Mouse (Mus musculus): ENCODE measurements around the gene Nploc4. TPM values are rescaled to one million over a fixed set of nuclear protein-coding genes. Genes with fewer than 3 reads are reported as not detected.

Gene Nploc4
- polyA plus RNA-seq, 1 experiment: 46.6 TPM

GRCm38 (mm10) chr11:120344310-120344920, 93.1 kb downstream of the Nploc4 start:
- H3K4me1 ChIP-seq (ENCODE audit: control insufficient read depth, insufficient read depth, low read length): no peaks in the 10 kb centered on the region
- H3K4me3 ChIP-seq (ENCODE audit: insufficient read depth, low read length): no peak overlapping the region
- no peak for TF ChIP-seq CTCF (IDR thresholded peaks at IDR 0.05; ENCODE audit: low read depth, low read length)
- no peak for TF ChIP-seq POLR2A (IDR thresholded peaks at IDR 0.05; ENCODE audit: borderline replicate concordance, low read depth, low read length)
- no peak overlapping the region for H3K27ac ChIP-seq (ENCODE audit: insufficient read depth, low read depth, low read length)

- H3K4me1 ChIP-seq (ENCODE audit: control insufficient read depth, insufficient read depth, low read length): no peaks in the 10 kb centered on the region
- H3K4me3 ChIP-seq (ENCODE audit: insufficient read depth, low read length): no peak overlapping the region
- no peak overlapping the region for H3K27ac ChIP-seq (ENCODE audit: insufficient read depth, low read depth, low read length)
- TF ChIP-seq CTCF (IDR thresholded peaks at IDR 0.05; ENCODE audit: low read depth, low read length): no peak
- TF ChIP-seq POLR2A (IDR thresholded peaks at IDR 0.05; ENCODE audit: borderline replicate concordance, low read depth, low read length): no peak
These were observed 93.8 kb downstream of the Nploc4 start for GRCm38 (mm10) chr11:120343519-120344309.

GRCm38 (mm10) chr11:120342656-120343160, 94.8 kb downstream of the Nploc4 start:
- no peaks in the 10 kb centered on the region for H3K4me1 ChIP-seq (ENCODE audit: control insufficient read depth, insufficient read depth, low read length)
- TF ChIP-seq POLR2A (IDR thresholded peaks at IDR 0.05; ENCODE audit: borderline replicate concordance, low read depth, low read length): no peak
- TF ChIP-seq CTCF (IDR thresholded peaks at IDR 0.05; ENCODE audit: low read depth, low read length): no peak
- no peak overlapping the region for H3K27ac ChIP-seq (ENCODE audit: insufficient read depth, low read depth, low read length)

GRCm38 (mm10) chr11:120341661-120342060, 95.8 kb downstream of the Nploc4 start:
- TF ChIP-seq POLR2A (IDR thresholded peaks at IDR 0.05; ENCODE audit: borderline replicate concordance, low read depth, low read length): no peak
- no peak for TF ChIP-seq CTCF (IDR thresholded peaks at IDR 0.05; ENCODE audit: low read depth, low read length)
- Histone ChIP-seq H3K4me1 (ENCODE audit: control insufficient read depth, insufficient read depth, low read length) (no peaks in the 10 kb centered on the region), H3K27ac (ENCODE audit: insufficient read depth, low read depth, low read length) (no peak overlapping the region), H3K4me3 (ENCODE audit: insufficient read depth, low read length) (no peak overlapping the region)

More at GRCm38 (mm10) chr11:120342656-120343160, 94.8 kb downstream of the Nploc4 start:
- no peak overlapping the region for H3K4me3 ChIP-seq (ENCODE audit: insufficient read depth, low read length)

DNA sequence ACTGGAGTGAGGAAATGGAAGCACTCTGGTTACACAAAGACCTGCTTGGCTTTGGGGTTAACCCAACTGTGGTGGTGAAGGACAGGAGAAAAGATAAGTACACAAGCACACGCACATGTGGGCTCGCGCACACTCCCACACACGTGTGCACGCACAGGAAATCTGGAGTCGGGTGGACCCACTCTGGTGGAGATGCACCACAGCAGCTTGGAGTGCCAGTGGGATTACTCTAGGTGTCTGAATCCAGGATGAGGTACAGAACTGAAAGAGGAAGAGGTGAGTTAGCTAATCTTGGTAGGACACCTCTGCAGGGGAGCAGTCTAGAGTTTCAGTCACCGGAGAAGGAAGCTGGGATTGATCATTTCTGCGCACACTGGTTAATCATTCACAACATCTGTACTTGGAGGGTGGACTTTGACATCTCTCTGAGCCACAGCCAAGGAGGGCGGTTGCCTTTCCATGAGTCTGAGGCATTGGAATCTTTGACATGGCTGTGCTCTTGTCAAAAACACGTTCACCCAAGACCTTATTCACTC, 97.5 kb downstream of the Nploc4 start:
- H3K4me1 ChIP-seq (ENCODE audit: control insufficient read depth, insufficient read depth, low read length): no peaks in the 10 kb centered on the region
- H3K27ac ChIP-seq (ENCODE audit: insufficient read depth, low read depth, low read length): no peak overlapping the region
- H3K4me3 ChIP-seq (ENCODE audit: insufficient read depth, low read length): no peak overlapping the region
- TF ChIP-seq CTCF (IDR thresholded peaks at IDR 0.05; ENCODE audit: low read depth, low read length) (no peak), POLR2A (IDR thresholded peaks at IDR 0.05; ENCODE audit: borderline replicate concordance, low read depth, low read length) (no peak)

- Histone ChIP-seq H3K4me3 (ENCODE audit: insufficient read depth, low read length) (no peak overlapping the region), H3K27ac (ENCODE audit: insufficient read depth, low read depth, low read length) (no peak overlapping the region), H3K4me1 (ENCODE audit: control insufficient read depth, insufficient read depth, low read length) (no peaks in the 10 kb centered on the region)
- TF ChIP-seq POLR2A (IDR thresholded peaks at IDR 0.05; ENCODE audit: borderline replicate concordance, low read depth, low read length): no peak
These were observed 98.7 kb downstream of the Nploc4 start for GRCm38 (mm10) chr11:120338786-120339185.

- Histone ChIP-seq H3K4me3 (ENCODE audit: insufficient read depth, low read length) (no peak overlapping the region), H3K27ac (ENCODE audit: insufficient read depth, low read depth, low read length) (no peak overlapping the region), H3K4me1 (ENCODE audit: control insufficient read depth, insufficient read depth, low read length) (no peaks in the 10 kb centered on the region)
- no peak for TF ChIP-seq POLR2A (IDR thresholded peaks at IDR 0.05; ENCODE audit: borderline replicate concordance, low read depth, low read length)
- no peak for TF ChIP-seq CTCF (IDR thresholded peaks at IDR 0.05; ENCODE audit: low read depth, low read length)
These were observed 100.1 kb downstream of the Nploc4 start for GRCm38 (mm10) chr11:120337447-120337846.

DNA sequence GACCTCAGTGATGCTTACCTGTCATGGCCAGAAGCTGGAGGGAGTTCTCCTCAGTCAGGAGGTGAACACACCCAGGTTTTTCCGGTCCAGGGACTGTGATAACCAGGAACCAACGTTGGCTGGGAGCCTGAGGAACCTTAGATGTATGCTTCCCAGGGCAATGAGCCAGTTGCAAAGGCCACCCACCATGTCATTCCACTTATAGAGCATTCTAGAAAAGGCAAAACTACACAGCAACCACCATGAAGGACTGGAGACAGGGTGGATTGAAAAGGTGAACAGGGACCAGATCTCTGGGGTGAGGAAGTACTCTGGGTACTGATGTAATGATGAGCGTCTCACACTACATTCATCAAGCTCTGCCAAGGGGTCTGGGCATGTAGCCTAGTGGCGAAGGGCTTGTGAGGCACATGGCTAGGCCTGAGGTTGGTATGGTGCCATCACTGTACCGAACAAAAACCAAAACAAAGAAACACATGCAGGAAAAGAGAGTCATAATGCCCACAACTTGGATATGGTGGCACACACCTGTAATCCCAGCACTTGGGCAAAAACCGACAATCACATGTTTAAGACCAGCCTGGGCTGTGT, 102.0 kb downstream of the Nploc4 start:
- Histone ChIP-seq H3K27ac (ENCODE audit: insufficient read depth, low read depth, low read length) (no peak overlapping the region), H3K4me1 (ENCODE audit: control insufficient read depth, insufficient read depth, low read length) (no peaks in the 10 kb centered on the region), H3K4me3 (ENCODE audit: insufficient read depth, low read length) (no peak overlapping the region)
- no peak for TF ChIP-seq POLR2A (IDR thresholded peaks at IDR 0.05; ENCODE audit: borderline replicate concordance, low read depth, low read length)
- TF ChIP-seq CTCF (IDR thresholded peaks at IDR 0.05; ENCODE audit: low read depth, low read length): no peak

Other genes starting within 250 kb of the Nploc4 start
- 5.2 and 5.7 TPM in 2 replicates for gene Bahcc1, start 204.8 kb downstream of the Nploc4 start, polyA plus RNA-seq (2012; ENCODE audit: insufficient read depth, insufficient read length, missing spikeins)
- 2,086 and 2,131 TPM in 2 replicates for gene Actg1, start 89.2 kb downstream of the Nploc4 start, polyA plus RNA-seq (2012; ENCODE audit: insufficient read depth, insufficient read length, missing spikeins)
- gene Fscn2, start 76.2 kb downstream of the Nploc4 start, polyA plus RNA-seq (2012; ENCODE audit: insufficient read depth, insufficient read length, missing spikeins): not detected in 2 replicates
- 10.4 and 13.1 TPM in 2 replicates for gene Faap100, start 58.9 kb downstream of the Nploc4 start, polyA plus RNA-seq (2012; ENCODE audit: insufficient read depth, insufficient read length, missing spikeins)
- 0.32 TPM in 1 of 2 replicates, not detected in the other for gene Tspan10, start 4.9 kb upstream of the Nploc4 start, polyA plus RNA-seq (2012; ENCODE audit: insufficient read depth, insufficient read length, missing spikeins)
- gene Pde6g, start 15.8 kb upstream of the Nploc4 start, polyA plus RNA-seq (2012; ENCODE audit: insufficient read depth, insufficient read length, missing spikeins): 0.49 and 0.62 TPM in 2 replicates
- 11.4 and 15.4 TPM in 2 replicates for gene Oxld1, start 20.4 kb upstream of the Nploc4 start, polyA plus RNA-seq (2012; ENCODE audit: insufficient read depth, insufficient read length, missing spikeins)
- gene Ccdc137, start 20.4 kb upstream of the Nploc4 start, polyA plus RNA-seq (2012; ENCODE audit: insufficient read depth, insufficient read length, missing spikeins): 9.9 and 16.6 TPM in 2 replicates
- gene Arl16, start 29.9 kb upstream of the Nploc4 start, polyA plus RNA-seq (2012; ENCODE audit: insufficient read depth, insufficient read length, missing spikeins): 13.0 and 13.6 TPM in 2 replicates
- 43.3 and 46.7 TPM in 2 replicates for gene Mrpl12, start 46.9 kb upstream of the Nploc4 start, polyA plus RNA-seq (2012; ENCODE audit: insufficient read depth, insufficient read length, missing spikeins)
- 62.9 and 65.6 TPM in 2 replicates for gene Slc25a10, start 54.1 kb upstream of the Nploc4 start, polyA plus RNA-seq (2012; ENCODE audit: insufficient read depth, insufficient read length, missing spikeins)
- gene Gcgr, start 93.0 kb upstream of the Nploc4 start, polyA plus RNA-seq (2012; ENCODE audit: insufficient read depth, insufficient read length, missing spikeins): not detected in 2 replicates
- 63.5 and 64.0 TPM in 2 replicates for gene Mcrip1, start 112.0 kb upstream of the Nploc4 start, polyA plus RNA-seq (2012; ENCODE audit: insufficient read depth, insufficient read length, missing spikeins)
- not detected in 2 replicates for gene Ppp1r27, start 113.4 kb upstream of the Nploc4 start, polyA plus RNA-seq (2012; ENCODE audit: insufficient read depth, insufficient read length, missing spikeins)
- gene P4hb, start 135.5 kb upstream of the Nploc4 start, polyA plus RNA-seq (2012; ENCODE audit: insufficient read depth, insufficient read length, missing spikeins): 292 and 334 TPM in 2 replicates
- 628 and 760 TPM in 2 replicates for gene Arhgdia, start 143.9 kb upstream of the Nploc4 start, polyA plus RNA-seq (2012; ENCODE audit: insufficient read depth, insufficient read length, missing spikeins)
- 97.5 and 121 TPM in 2 replicates for gene Alyref, start 160.7 kb upstream of the Nploc4 start, polyA plus RNA-seq (2012; ENCODE audit: insufficient read depth, insufficient read length, missing spikeins)
- 127 and 128 TPM in 2 replicates for gene Anapc11, start 160.7 kb upstream of the Nploc4 start, polyA plus RNA-seq (2012; ENCODE audit: insufficient read depth, insufficient read length, missing spikeins)
- gene Npb, start 170.8 kb upstream of the Nploc4 start, polyA plus RNA-seq (2012; ENCODE audit: insufficient read depth, insufficient read length, missing spikeins): 1.4 TPM in 1 of 2 replicates, not detected in the other
- gene Pcyt2, start 180.2 kb upstream of the Nploc4 start, polyA plus RNA-seq (2012; ENCODE audit: insufficient read depth, insufficient read length, missing spikeins): 52.4 and 64.5 TPM in 2 replicates
- 78.5 and 91.5 TPM in 2 replicates for gene Sirt7, start 187.5 kb upstream of the Nploc4 start, polyA plus RNA-seq (2012; ENCODE audit: insufficient read depth, insufficient read length, missing spikeins)
- 76.0 and 77.5 TPM in 2 replicates for gene Mafg, start 195.9 kb upstream of the Nploc4 start, polyA plus RNA-seq (2012; ENCODE audit: insufficient read depth, insufficient read length, missing spikeins)
- 0.61 and 0.78 TPM in 2 replicates for gene Pycr1, start 206.1 kb upstream of the Nploc4 start, polyA plus RNA-seq (2012; ENCODE audit: insufficient read depth, insufficient read length, missing spikeins)
- gene Myadml2, start 210.4 kb upstream of the Nploc4 start, polyA plus RNA-seq (2012; ENCODE audit: insufficient read depth, insufficient read length, missing spikeins): not detected in 2 replicates
- not detected in 2 replicates for gene Notum, start 223.5 kb upstream of the Nploc4 start, polyA plus RNA-seq (2012; ENCODE audit: insufficient read depth, insufficient read length, missing spikeins)
- 42.8 and 50.5 TPM in 2 replicates for gene Aspscr1, start 235.3 kb upstream of the Nploc4 start, polyA plus RNA-seq (2012; ENCODE audit: insufficient read depth, insufficient read length, missing spikeins)